Mouse (Mus musculus): Measurements from ENCODE around the gene Mrpl9. TPM values are rescaled to one million over a fixed set of nuclear protein-coding genes. Genes with fewer than 3 reads are reported as not detected.

Gene Mrpl9
- polyA plus RNA-seq, 1 experiment from 2014 or later, result 61.8 TPM

DNA sequence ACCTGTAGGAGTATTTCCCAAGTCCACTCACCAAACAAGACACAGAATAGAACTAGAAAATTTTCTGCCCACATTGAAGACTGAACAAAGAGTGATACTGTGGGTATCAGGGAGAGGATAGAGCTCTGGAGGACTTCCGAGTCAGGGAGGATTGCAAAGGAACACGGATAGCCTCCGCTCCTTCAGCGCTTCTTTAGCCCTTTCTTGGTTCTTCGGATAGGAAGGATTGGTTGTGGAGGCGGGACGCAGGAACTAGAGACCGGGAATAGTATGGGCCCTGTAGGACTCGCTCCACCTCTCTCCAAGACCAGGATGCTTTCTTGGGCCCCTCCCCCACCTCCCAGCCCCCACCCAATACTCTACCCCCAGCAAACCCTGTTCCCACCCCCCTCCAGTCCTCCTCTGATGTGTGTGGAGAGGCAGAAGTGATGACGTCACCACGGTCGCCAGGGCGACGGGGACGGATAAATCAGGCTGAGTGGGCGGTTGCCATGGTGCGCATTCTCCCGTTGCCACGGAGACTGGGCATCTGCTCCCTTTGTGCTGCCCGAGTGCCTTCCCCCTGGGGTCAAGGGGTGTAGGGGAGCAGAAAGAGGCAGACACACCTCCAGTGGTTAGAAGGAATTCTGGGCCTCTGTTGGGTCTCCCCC is 40.8 kb downstream of the Mrpl9 start:
- no peak for ATAC-seq
- no peak overlapping the region for H3K27ac ChIP-seq
- no peaks in the 10 kb centered on the region for H3K36me3 ChIP-seq
- no peak overlapping the region for H3K9ac ChIP-seq
- no peaks in the 10 kb centered on the region for H3K9me3 ChIP-seq (replicated peaks)
- WGBS (ENCODE audit: insufficient replicate concordance), result 44% methylated on average over 20 of the region's 20 CpGs
- no peak overlapping the region for H3K4me2 ChIP-seq
- no peak overlapping the region for H3K4me3 ChIP-seq
- H3K4me1 ChIP-seq, result peaks cover under 1% of the 10 kb centered on the region; the same call in 1 of the 2 replicates
- peaks cover 40% of the 10 kb centered on the region for H3K27me3 ChIP-seq (replicated peaks)

DNA sequence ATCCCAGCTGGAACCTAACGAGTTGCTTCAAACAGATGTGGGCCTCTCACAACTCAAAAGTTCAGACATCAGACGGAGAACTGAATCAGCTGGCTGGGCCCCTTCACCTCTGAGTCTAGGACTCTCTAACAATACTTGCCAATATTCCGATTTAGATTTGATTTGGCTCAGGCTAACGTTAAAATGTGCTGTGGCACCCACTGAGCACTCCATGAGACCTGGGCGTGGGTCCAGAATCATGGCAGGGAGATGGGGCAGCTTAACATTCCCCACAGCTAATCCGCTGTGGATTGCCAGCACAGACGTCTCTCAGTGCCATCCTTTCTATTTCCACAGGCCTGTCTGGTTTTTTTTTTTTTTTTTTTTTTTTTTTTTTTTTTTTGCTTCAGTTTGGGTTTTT is 42.8 kb downstream of the Mrpl9 start:
- Histone ChIP-seq H3K9me3 (replicated peaks) (no peaks in the 10 kb centered on the region), H3K4me1 (no peaks in the 10 kb centered on the region), H3K27me3 (replicated peaks) (peaks cover 20% of the 10 kb centered on the region), H3K9ac (no peak overlapping the region), H3K4me2 (no peak overlapping the region), H3K27ac (no peak overlapping the region), H3K36me3 (no peaks in the 10 kb centered on the region), H3K4me3 (no peak overlapping the region)
- WGBS (ENCODE audit: insufficient replicate concordance), result 64% methylated on average over 7 of the region's 7 CpGs
- no peak for ATAC-seq

DNA sequence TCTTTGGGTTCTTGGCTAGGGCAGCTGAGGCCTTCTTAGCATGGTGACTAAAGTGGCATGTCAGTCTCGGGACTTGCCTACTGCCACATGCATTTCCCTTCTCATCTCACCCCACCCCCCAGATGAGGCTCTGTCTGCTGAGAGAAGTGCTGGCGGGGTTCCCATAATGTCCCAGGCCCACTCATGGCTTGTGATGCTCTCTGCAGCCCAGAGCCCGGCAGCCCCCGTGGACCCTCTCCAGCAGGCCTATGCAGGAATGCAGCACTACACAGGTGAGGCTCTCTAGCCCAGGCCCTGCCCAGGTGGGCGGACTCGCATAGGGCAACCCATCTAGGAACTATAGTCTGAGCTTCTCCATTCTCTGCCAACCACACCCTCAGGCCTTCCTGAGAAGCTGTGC is 44.5 kb downstream of the Mrpl9 start:
- WGBS (ENCODE audit: insufficient replicate concordance), result 61% methylated on average over 6 of the region's 6 CpGs

DNA sequence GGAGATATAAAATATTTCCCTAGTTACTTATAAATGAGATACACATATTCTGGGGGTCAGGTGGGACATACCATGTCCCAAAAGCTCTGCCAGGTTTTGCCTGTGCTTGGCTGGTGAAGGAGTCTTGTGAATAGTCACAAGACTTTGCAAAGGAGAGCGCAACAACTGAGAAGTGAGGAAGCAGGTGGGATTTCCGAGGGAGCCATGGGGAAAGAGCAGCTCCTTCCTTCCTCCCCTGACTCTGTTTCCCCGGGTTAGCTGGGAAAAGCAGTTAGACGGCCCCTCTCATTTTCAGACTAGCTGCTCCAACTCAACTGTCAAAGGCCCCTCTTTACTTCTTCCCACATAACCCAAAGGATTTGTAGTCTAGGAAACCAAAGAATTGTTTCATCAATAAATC is 54.0 kb downstream of the Mrpl9 start:
- ATAC-seq, result no peak
- H3K4me2 ChIP-seq, result no peak overlapping the region
- H3K4me1 ChIP-seq, result no peaks in the 10 kb centered on the region
- H3K9ac ChIP-seq, result no peak overlapping the region
- peaks cover 49% of the 10 kb centered on the region for H3K36me3 ChIP-seq
- no peaks in the 10 kb centered on the region for H3K9me3 ChIP-seq (replicated peaks)
- H3K27me3 ChIP-seq (replicated peaks), result no peaks in the 10 kb centered on the region
- H3K27ac ChIP-seq, result no peak overlapping the region
- no peak overlapping the region for H3K4me3 ChIP-seq
- 62% methylated on average over 4 of the region's 4 CpGs for WGBS (ENCODE audit: insufficient replicate concordance)

More for the DNA sequence above, 44.5 kb downstream of the Mrpl9 start:
- Histone ChIP-seq H3K9ac (no peak overlapping the region), H3K27ac (no peak overlapping the region), H3K9me3 (replicated peaks) (no peaks in the 10 kb centered on the region), H3K36me3 (no peaks in the 10 kb centered on the region), H3K4me2 (no peak overlapping the region), H3K4me1 (no peaks in the 10 kb centered on the region), H3K27me3 (replicated peaks) (0 out of 2 replicates have a peak, but pooled peaks cover 4% of the 10 kb centered on the region), H3K4me3 (no peak overlapping the region)
- no peak for ATAC-seq

Other genes with a start within 250 kb of the Mrpl9 start
- gene Gm5286, start 246.6 kb upstream of the Mrpl9 start, polyA plus RNA-seq (2016; fragmentation: Nextera tagmentation; extraction: Ambion mirVana), result not detected in 2 replicates
- gene Gm4778, start 179.3 kb upstream of the Mrpl9 start, polyA plus RNA-seq (2016; fragmentation: Nextera tagmentation; extraction: Ambion mirVana), result not detected in 2 replicates
- 3.1 and 3.3 TPM in 2 replicates for gene Them4, start 133.2 kb upstream of the Mrpl9 start, polyA plus RNA-seq (2016; fragmentation: Nextera tagmentation; extraction: Ambion mirVana)
- not detected in 2 replicates for gene Them5, start 101.2 kb upstream of the Mrpl9 start, polyA plus RNA-seq (2016; fragmentation: Nextera tagmentation; extraction: Ambion mirVana)
- 0.17 and 0.21 TPM in 2 replicates for gene C2cd4d, start 80.9 kb upstream of the Mrpl9 start, polyA plus RNA-seq (2016; fragmentation: Nextera tagmentation; extraction: Ambion mirVana)
- gene Rorc, start 70.5 kb upstream of the Mrpl9 start, polyA plus RNA-seq (2016; fragmentation: Nextera tagmentation; extraction: Ambion mirVana), result 0.49 and 0.70 TPM in 2 replicates
- gene Lingo4, start 44.8 kb upstream of the Mrpl9 start, polyA plus RNA-seq (2016; fragmentation: Nextera tagmentation; extraction: Ambion mirVana), result 0.04 TPM in 1 of 2 replicates, not detected in the other
- 10.7 and 11.1 TPM in 2 replicates for gene Tdrkh, start 30.0 kb upstream of the Mrpl9 start, polyA plus RNA-seq (2016; fragmentation: Nextera tagmentation; extraction: Ambion mirVana)
- gene Oaz3, start 597 bp downstream of the Mrpl9 start, polyA plus RNA-seq (2016; fragmentation: Nextera tagmentation; extraction: Ambion mirVana), result 0.13 and 0.31 TPM in 2 replicates
- 0.22 and 0.44 TPM in 2 replicates for gene Celf3, start 35.0 kb downstream of the Mrpl9 start, polyA plus RNA-seq (2016; fragmentation: Nextera tagmentation; extraction: Ambion mirVana)
- not detected in 2 replicates for gene Riiad1, start 37.0 kb downstream of the Mrpl9 start, polyA plus RNA-seq (2016; fragmentation: Nextera tagmentation; extraction: Ambion mirVana)
- gene Snx27, start 139.4 kb downstream of the Mrpl9 start, polyA plus RNA-seq (2016; fragmentation: Nextera tagmentation; extraction: Ambion mirVana), result 23.9 and 25.1 TPM in 2 replicates
- gene Gm10972, start 199.8 kb downstream of the Mrpl9 start, polyA plus RNA-seq (2016; fragmentation: Nextera tagmentation; extraction: Ambion mirVana), result not detected in 2 replicates
- gene Tuft1, start 215.6 kb downstream of the Mrpl9 start, polyA plus RNA-seq (2016; fragmentation: Nextera tagmentation; extraction: Ambion mirVana), result 5.4 and 7.5 TPM in 2 replicates